Mouse (Mus musculus) megakaryocyte, adult 5-6 weeks (primary cell): ENCODE data around the gene 1700025G04Rik. TPM values are rescaled to one million over a fixed set of nuclear protein-coding genes. Genes with fewer than 3 reads are reported as not detected.

Experiments
- ATAC-seq: 2 replicates; pipeline ENCODE4 v1.8.0; 2016; ENCODE audit warnings: mild to moderate bottlenecking, inconsistent platforms; ENCODE audit not compliant: poor library complexity, severe bottlenecking
- total RNA-seq, 2 experiments: library from RNA; stranded (forward) in 1 of 2; stranded (reverse) in 1 of 2; fragments of 153-499, 151-499 nt in 1 of 2; fragments of 221-1000, 200-1000 nt in 1 of 2; gene quantifications; 2 replicates each; pipeline versions ENCODE4 v1.2.3 to v1.2.4; 2015 to 2017

Gene 1700025G04Rik
- 27.8 and 30.1 TPM in 2 replicates for total RNA-seq (2015)
- 37.2 and 51.1 TPM in 2 replicates for total RNA-seq (2017)

DNA sequence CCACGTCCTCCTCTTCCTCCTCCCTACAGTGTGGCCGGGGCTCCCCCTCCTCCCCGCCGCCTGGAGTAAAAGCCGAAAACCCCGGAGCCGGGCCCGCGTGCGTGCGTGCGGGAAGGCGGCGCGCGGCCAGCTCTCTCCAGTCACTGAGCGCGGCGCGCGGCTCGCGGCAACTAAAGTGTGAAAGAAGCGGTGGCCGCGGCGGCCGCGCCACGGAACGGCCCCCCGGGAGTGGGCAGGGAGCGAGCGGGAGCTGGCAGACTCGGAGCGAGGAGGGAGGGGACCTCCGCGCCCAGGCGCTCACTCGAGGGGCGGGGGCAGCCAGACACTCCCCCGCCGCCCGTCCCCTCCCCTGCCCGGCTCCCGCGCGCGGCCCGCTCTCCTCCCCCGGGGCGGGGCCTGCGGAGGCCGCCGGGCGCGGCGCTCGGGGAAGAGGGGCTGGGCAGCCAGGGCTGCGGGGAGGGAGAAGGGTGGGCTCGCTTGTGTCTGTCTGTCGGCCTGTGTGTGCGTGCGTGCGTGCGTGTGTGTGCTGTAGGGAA lies at the start of gene 1700025G04Rik:
TSS of gene 1700025G04Rik (minus strand) at position 108 of the 536 bp plus-strand sequence.
- peak; percentile 76 for ATAC-seq

DNA sequence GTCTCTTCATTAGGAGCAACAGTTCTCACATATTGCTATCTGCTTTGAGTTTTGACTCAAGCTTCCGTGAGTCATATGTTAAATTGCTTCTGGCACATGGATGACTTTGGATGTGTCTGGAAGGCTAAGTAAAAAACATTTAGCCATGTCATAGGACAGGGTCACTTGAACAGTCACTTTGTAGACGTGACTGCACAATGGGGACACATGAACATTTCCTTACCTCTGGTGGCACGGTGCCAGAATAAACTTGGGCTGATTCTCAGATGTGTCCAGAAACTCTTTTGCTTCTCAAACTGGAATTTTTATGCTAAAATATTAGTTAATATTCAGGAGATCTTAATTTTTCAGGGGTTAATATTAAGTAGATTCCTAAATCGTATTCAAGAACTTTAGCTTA lies 49.6 kb upstream of the 1700025G04Rik start:
- ATAC-seq: no peak

DNA sequence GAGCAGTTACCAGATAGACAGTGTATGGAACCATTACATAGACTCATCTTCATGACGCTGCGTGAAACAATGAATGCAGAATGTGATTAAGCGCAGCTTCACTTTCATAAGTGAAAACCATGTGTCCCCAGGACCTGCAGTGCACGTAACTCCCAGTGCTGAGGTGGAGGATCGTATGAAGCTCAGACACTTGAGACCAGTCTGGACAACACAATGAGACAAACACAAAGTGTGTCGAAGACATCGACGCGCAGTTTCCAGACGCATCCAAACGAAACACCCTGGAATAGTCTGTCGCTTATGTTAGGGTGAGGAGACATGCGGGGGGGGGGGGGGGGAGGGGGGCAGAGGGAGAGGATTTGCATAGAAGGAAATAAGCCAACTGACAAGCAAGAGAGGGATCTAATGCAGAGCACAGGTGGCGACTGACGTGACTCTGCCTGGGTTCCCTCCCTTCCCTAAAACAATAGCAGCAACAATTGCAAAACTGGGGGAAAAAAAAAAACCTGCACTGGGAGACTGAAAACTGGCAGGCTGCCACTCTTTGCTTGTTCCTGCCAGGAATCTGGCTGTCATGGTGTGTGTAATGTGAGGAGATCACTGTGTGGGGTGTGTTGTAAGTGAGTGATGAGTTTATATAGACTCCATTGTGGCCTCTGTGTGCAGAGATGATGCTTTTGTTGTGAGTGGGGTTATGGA lies 40.3 kb upstream of the 1700025G04Rik start:
- ATAC-seq: no peak

DNA sequence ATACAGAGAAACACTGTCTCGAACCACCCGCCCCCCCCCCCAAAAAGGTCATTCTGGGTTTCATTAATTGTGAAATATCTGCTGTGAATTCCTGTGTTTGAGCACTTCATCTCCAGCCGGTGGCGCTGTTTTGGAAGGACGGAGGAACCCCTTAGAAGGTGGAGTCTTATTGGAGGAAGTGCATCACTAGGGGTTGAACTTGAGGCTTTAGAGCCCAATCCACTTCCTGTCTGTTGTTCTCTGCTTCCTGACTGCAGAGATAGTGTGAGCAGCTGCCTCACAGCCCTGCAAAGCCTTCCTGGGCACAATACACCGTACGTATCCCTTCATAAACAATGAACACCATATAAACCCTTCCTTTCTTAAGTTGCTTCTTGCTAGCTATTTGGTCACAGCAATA lies 35.5 kb upstream of the 1700025G04Rik start:
- no peak for ATAC-seq

DNA sequence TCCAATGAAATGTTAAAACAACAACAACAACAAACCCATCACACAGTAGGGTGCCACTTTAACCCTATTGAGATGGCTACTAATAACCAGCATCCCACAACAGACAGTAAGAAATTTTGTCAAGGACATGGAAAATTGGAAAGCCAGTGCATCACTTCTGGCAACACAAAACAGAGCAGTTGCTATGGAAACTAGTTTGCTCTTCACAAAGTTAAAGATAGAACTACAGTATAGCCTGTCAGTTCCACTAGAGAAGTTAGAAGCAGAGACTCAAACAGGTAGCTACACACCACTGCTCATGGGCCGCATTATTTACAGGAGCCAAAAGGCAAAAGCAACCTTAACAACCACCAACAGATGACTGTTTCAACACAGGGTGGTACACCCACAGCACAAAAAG lies 20.2 kb upstream of the 1700025G04Rik start:
- ATAC-seq: no peak

DNA sequence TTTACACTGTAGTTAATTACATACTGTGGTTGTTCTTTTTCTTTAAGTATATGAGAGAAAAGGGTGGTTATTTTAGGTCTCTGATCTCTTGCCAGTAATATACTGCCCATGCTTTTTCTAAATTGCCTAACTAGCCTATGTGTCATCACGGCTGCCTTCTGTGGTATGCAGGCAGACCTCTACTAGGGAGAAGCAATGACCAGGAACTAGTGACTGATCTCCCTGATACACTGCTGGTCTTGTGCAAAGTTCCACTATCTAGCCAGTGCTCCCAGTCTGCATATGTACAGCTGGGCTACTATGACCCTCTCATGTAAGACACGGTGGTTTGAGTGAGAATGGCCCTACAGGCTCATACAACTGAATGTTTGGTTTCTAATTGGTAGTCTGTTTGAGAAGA lies 16.2 kb upstream of the 1700025G04Rik start:
- ATAC-seq: peak; percentile 49

DNA sequence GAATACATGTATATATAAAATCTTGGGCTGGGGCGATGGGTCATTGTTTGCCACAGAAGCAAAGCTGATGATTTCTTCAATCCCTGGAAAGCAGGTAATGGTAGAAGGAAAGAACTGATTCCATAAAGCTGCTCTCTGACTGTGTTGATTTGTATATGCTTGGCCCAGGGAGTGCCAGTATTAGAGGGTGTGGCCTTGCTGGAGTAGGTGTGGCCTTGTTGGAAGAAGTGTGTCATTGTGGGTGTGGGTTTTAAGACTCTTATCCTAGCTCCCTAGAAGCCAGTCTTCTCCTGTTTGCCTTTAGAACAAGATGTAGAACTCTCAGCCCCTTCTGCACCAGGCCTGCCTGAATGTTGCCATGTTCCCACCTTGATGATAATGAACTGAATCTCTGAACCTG lies 15.3 kb upstream of the 1700025G04Rik start:
- no peak for ATAC-seq

DNA sequence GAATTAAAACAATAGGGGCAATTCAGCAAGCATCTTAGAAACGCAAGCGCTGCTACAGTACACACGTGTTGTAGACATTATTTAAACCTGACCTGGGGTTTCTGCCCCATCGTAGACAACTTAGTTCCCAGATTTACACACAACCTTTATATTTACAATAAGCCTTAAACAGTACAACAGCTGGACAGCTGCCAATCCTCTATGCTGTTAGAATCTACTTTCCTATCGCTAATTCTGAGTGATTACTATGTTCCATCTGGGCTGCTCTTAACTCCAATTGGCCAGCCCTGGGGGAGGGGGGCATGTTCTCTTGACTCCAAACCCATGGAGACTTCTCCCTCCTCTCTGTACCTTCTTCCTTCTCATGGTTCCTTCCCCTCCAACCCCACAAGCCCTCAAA lies 11.8 kb upstream of the 1700025G04Rik start:
- no peak for ATAC-seq

DNA sequence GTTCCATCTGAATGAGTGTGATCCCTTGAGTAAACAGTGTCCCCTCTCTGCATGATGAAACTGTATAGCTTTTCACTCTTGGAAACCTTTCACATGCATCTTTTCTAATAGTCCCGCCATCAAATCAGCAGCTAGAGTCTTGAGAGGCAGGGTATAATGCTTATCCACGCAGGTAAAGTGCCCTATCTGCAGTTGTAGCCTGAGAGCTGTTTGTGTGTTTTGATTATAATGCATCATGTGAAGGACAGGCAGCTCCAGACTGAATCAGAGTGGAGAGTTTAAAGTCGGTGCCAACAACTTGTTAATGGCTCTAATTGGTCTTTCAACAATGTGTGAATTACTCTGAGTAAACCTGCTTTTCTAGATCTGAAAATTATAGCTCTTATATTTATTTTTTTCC lies 6.1 kb upstream of the 1700025G04Rik start:
- ATAC-seq: no peak

DNA sequence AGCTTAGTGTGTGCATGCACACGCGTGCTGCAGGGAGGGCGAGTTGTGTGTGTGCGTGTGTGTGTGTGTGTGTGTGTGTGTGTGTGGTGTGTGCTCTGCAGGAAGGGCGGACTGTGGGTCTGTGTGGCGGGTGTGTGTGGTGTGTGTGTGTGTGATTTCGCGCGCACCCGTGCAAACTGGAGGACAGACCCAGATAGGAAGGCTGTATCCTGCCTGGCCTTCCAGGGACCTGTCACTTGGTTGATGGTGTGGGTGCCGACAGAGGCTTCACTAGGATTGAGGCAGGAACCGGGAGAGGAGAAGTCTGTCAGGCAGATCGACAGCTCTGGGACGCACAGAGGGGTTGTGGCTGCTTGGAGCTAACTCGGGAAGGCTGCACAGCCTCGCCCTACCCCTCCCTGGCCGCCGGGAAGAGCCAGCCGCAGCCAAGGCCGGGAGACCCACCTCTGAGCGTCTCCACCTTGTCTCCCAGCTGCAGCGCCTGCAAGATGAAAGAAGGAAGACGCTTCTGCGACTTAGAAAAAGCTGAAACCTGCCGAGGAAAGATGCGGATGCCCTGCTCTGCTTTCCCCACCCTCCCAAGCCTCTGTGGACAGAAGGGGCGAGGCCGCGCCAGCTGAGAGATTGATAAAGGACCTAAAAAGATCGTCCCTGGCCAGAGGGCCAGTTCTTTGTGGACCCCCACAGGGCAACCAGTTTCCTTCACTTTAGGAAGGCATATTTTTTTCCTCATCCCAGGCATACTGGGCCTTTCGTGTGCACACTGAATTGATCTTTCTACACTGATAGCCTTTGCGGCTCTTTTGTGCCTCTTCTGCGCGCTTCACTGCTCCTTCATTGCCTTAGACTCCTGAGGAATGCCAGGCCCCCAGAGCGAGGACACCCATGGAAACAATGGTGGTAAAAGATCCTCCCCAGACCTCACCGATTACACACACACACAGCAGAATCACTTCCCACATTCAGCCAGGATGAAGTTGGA lies 930 bp upstream of the 1700025G04Rik start:
- peak; percentile 20 for ATAC-seq

DNA sequence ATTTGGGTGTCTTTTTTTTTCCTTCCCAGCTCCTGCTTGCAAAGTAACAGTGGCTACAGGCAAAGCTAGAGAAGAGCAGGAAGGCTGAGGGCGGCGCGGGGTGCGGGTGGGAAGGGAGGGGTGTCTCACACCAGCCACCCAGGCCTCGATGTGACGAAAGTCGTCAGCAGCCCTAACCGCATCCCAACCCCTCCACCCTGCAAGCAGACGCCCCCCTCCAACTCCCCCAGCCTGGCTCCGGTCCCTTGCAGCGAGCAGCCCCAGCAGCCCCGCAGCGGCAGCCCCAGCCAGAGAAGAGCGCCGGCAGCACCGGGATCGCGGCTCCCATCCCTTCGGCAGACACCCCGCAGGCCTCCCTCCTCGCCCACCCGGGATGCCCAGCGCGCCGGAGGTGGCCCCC lies 399 bp downstream of the 1700025G04Rik start:
- peak; percentile 11 for ATAC-seq

DNA sequence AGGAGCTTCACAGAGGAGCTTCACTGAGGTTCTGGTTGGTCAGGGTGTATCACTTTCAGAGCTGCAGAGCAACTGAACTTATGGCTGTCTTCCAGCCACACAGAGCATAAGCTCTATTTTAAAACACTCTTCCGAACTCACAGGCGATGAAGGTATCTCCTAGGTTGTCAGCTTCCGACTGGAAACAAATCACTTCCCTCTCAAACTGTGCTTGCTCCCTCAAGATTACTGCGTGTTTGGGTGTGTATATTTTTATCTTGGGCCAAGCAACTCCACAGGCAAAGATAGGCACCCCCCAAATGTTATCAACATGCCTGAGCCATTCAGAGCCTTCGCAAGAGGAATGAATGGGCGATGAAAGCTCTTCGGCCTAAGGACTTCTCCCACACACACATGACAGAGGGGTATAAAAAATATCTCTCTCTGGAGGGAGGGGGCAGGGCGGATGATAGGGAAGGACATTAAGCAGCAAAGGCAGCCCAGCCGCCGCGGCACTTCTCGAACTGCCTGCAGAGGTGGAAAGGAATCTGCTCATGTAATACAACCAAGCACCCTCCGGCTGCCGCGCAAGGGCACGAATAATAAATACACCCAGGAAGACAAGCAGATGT lies 1.0 kb downstream of the 1700025G04Rik start:
- ATAC-seq: 0 out of 2 replicates have a peak, but pooled peaks have one; percentile 10

DNA sequence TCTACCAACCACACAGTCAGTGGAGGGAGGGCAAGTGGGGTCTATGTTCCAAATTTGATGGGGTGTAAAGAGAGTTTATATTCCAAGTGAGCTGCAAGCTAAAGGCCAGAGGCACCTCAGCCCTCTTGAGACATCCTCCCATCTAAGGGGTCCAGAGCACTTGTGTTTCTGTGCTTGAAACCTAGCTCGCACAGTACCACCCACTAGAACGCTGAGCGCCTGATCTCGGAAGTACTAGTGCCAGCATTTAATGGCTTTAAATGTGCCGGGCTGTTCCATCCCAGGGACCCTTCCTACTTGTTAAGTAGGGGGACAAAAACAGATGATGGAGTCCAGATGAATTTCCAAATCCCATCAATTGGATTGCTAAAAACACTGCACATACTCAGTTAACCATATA lies 1.9 kb downstream of the 1700025G04Rik start:
- ATAC-seq: no peak

DNA sequence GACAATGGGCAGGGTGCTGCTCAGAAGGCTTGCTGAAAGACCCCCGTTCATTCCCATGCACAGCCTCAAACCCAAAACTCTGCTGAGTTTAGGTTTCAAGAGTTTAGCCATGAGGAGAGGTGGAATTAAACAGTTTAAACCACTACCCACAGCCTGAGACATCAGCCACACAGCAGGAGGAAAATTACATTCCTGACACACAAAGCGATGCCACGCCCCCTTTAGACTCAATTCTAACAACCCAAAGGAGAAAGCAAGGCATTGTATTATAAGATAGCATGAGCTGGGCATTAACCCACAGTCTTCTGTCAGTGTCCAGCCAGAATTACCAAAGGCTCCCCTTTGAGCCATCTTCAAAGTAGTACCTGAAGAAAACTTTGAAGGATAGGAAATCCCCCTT lies 3.0 kb downstream of the 1700025G04Rik start:
- no peak for ATAC-seq

DNA sequence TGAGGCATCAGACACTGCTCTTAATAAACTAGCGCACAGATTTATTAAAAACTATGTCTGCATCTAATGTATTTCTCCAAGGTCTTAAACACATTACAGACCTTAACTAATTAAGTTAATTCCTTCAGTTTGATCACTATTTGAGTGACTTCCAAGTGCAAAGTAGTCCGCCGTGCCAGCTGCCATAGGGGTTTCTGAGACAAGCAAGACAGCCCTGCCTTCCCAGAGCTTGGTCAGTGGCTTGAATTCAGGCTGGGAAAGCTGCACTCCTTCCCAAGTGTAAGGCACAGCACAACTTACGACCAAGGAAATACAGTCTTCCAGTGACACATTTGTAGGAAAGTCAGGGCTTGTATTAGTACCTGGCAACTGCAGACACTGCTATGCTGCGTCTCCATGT lies 4.4 kb downstream of the 1700025G04Rik start:
- ATAC-seq: no peak

DNA sequence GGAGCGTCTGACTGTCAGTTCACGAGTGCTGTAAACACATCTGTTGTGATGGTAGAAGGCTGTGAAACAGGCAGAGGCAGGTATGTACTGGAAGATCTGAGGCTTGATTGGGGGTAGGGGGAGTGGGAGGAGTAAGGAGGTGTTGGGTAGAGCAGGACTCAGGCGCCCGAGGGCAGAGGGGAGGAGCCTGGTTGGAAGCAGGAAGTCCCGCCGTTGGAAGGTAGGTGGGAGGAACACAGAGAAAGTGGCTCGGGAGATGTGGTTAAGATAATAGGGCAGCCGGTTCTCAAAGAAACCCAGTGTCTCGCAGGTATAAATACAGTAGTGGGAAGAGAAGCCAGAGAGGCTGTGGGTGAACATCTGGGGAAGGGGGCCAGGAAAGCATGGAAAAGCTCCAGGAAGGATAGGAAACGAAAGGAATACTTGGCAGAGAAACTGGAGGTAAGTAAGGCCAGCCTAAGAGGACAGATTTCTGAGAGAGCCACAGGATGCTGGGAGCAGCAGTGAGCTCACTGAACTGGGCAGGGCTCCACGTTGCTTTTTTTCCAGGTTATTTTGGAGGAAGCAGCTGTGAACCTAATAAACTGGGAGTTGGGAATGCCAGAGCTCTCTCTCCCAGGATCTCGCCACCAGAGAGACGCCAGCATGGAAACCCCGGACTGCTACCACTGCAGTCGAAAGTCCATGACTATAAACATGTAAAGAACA lies 5.1 kb downstream of the 1700025G04Rik start:
- peak; percentile 77 for ATAC-seq

DNA sequence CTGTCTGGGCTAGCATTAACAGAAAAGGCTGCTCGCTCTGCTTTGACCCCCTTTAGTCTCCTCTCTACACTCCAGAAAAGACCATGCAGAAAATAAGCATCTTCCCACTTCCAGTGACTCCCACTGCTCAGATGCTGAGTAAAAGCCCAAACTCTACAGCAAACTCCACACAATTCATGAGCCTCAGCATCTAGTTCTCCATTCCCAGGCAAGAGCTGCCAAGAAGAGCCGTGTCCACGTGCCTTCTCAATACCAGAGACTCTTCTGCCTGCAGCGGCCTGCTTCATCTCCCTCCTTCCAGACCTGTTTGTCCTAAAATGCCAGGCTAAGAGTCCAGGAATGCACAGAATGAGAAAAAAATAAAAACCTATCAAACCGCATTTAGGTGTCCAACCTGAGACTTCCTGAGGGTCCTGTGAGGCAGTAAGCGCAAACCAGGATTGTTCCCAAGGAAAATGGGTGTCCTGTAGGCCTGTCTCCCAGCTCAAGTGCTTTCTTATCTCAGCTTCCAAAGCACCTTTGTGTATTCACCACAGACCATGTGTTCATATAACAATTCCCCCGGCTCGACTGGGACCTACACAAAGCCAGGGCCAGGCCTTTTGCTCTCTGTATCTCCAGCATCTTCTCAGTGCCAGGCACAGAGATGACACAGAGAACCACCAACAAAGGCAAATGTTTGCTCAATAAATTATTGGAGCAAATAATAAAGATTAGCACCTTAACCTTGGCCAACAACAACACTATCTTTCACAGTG lies 7.8 kb downstream of the 1700025G04Rik start:
- no peak for ATAC-seq

DNA sequence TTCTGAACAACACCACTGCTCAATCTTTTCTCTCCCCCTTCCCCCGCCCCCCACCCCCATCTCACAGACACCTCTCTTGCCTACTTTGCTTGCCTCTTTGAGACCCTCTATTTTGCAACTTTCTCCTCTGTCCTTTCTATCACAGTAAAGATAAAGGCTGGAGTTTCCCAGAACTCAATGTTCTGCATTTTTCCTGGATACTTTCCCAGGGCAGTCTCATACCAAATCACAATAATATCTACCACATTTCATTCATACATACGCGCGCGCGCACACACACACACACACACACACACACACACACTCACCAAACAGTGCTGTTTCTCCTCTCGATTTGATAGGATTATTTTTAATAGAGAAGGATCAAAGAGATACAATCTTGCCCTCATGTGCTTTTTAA lies 8.8 kb downstream of the 1700025G04Rik start:
- ATAC-seq: no peak

DNA sequence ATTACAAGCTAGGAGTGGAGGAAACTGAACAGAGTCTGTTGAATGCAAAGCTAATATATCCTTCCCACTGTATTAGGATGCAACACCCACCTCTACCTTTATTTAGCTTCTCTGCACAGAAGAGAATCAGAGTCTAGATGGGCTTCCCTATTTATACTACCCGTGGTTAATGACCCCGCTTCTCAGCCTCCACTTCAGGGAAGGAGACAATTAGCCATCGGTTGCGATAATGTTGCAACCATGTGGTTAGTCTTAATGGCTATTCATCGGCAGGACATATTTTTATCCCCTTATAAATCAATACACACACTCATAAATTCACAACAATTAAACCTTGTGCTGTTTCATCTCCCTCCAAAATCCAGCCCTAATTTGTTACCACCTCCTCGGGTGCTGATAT lies 9.7 kb downstream of the 1700025G04Rik start:
- ATAC-seq: no peak
